Mouse (Mus musculus) forebrain, embryonic 14.5 days (tissue): Measurements from ENCODE around the gene Dnajb7. TPM values are rescaled to one million over a fixed set of nuclear protein-coding genes. Genes with fewer than 3 reads are reported as not detected.

ENCODE experiments used
- ATAC-seq: fragments of 200-750 bp; cut with Nextera tagmentation; 2 replicates; pipeline ENCODE4 v1.8.0; 2017; ENCODE audit warnings: mild to moderate bottlenecking, moderate library complexity
- DNase-seq: peaks from one replicate; pipeline ENCODE4 v3.0.0-alpha.2; 2015; ENCODE audit warnings: low spot score
- H3K27ac ChIP-seq: fragments of 300-500 bp; sonication (generic); 2 replicates; pipeline ENCODE4 v1.5.1; 2014; ENCODE audit warnings: low read depth, mild to moderate bottlenecking, control low read depth, low read length, moderate library complexity
- H3K27me3 ChIP-seq: fragments of 300-500 bp; sonication (generic); replicated peaks from 2 replicates; pipeline ENCODE4 v1.6.1; 2014; ENCODE audit warnings: low read length, control low read depth, mixed read lengths; ENCODE audit not compliant: control insufficient read depth, insufficient read depth
- H3K36me3 ChIP-seq: fragments of 300-500 bp; sonication (generic); 2 replicates; pipeline ENCODE4 v1.6.1; 2014; ENCODE audit warnings: low read length, control low read depth; ENCODE audit not compliant: control insufficient read depth, insufficient read depth
- H3K4me1 ChIP-seq: fragments of 300-500 bp; sonication (generic); 2 replicates; pipeline ENCODE4 v1.6.1; 2014; ENCODE audit warnings: antibody characterized with exemption, low read length, control low read depth; ENCODE audit not compliant: control insufficient read depth, insufficient read depth
- H3K4me2 ChIP-seq: fragments of 300-500 bp; sonication (generic); 2 replicates; pipeline ENCODE4 v1.6.1; 2014; ENCODE audit warnings: mild to moderate bottlenecking, control low read depth, low read length
- H3K4me3 ChIP-seq: fragments of 300-500 bp; sonication (generic); 2 replicates; pipeline ENCODE4 v1.5.1; 2014; ENCODE audit warnings: low read depth, low read length, control low read depth
- H3K9ac ChIP-seq: fragments of 300-500 bp; sonication (generic); 2 replicates; pipeline ENCODE4 v1.6.1; 2014; ENCODE audit warnings: mild to moderate bottlenecking, low read length, control low read depth, moderate library complexity
- H3K9me3 ChIP-seq: fragments of 300-500 bp; sonication (generic); replicated peaks from 2 replicates; pipeline ENCODE4 v1.6.1; 2016; ENCODE audit warnings: low read length, control low read depth, mixed read lengths; ENCODE audit not compliant: control insufficient read depth
- WGBS: fragments of 180-500 bp; shearing (Covaris S2); extraction: QIAGEN DNeasy Blood & Tissue Kit; methylation state at CpG from one replicate; pipeline ENCODE4 v1.1.7; 2014; 5-methylcytosine and 5-hydroxymethylcytosine counted together
- polyA plus RNA-seq: library from polyadenylated mRNA; unstranded; fragments of >200 nt; fragmentation: Nextera tagmentation; extraction: Ambion mirVana; gene quantifications from 2 replicates; pipeline ENCODE4 v1.2.1, GENCODE M21; 2014

Dnajb7 gene
- polyA plus RNA-seq, 1 experiment from 2014 or later, result 0.20 TPM

GRCm38 (mm10) chr15:81386327-81386726 lies 21.8 kb downstream of the Dnajb7 start:
- no peak overlapping the region for H3K9ac ChIP-seq
- no peaks in the 10 kb centered on the region for H3K4me1 ChIP-seq
- WGBS, result 98% methylated on average over 5 of the region's 5 CpGs
- DNase-seq (no peak), ATAC-seq (no peak)
- H3K36me3 ChIP-seq, result peaks cover 92% of the 10 kb centered on the region
- no peak overlapping the region for H3K4me2 ChIP-seq
- H3K27ac ChIP-seq, result no peak overlapping the region
- H3K27me3 ChIP-seq, result no peaks in the 10 kb centered on the region
- no peaks in the 10 kb centered on the region for H3K9me3 ChIP-seq
- H3K4me3 ChIP-seq, result no peak overlapping the region

DNA sequence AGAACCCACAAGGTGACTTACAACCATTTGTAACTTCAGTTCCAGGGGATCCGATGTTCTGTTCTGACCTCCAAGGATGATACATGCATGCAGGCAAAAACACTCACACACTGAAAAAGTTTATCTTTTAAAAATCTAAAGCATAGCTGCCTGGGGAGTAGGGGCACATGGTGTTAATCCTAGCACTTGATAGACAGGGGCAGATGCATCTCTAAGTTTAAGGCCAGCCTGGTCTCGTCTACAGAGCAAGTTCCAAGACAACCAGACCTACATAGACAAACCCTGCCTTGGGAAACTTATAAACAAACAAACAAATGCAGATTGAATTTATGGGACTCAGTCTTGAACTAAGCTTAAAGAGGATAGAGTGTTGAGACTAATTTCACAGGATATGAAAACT lies 29.3 kb downstream of the Dnajb7 start:
- no peak for DNase-seq
- H3K27ac ChIP-seq, result no peak overlapping the region
- no peak for ATAC-seq
- 92% methylated on average over 2 of the region's 2 CpGs for WGBS
- no peaks in the 10 kb centered on the region for H3K9me3 ChIP-seq
- no peak overlapping the region for H3K9ac ChIP-seq
- no peak overlapping the region for H3K4me2 ChIP-seq
- peaks cover 79% of the 10 kb centered on the region for H3K36me3 ChIP-seq
- no peaks in the 10 kb centered on the region for H3K27me3 ChIP-seq
- no peak overlapping the region for H3K4me3 ChIP-seq
- no peaks in the 10 kb centered on the region for H3K4me1 ChIP-seq

DNA sequence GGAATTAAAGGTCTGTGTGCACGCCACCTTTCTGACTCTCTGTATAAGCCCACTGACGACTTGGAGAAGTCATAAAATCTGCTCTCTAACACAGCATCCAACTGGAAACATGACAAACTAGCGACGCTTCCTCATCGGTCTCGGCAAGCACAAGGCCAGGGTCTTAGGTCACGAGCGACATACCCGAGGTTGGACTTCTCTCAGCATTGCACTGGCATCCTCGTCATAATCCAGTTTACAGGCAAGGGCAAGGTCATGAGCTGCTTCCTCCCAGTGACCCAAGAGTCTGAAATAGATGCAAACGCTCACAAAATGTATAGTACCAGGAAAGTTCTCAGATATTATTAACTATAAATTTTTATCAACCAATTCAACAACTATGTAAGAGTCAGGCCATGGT lies 33.5 kb downstream of the Dnajb7 start:
- 95% methylated on average over 11 of the region's 11 CpGs for WGBS
- ATAC-seq, result no peak
- Histone ChIP-seq H3K4me2 (no peak overlapping the region), H3K36me3 (peaks cover 82% of the 10 kb centered on the region), H3K4me3 (no peak overlapping the region), H3K27me3 (no peaks in the 10 kb centered on the region), H3K9me3 (no peaks in the 10 kb centered on the region), H3K27ac (no peak overlapping the region), H3K4me1 (no peaks in the 10 kb centered on the region), H3K9ac (no peak overlapping the region)
- no peak for DNase-seq

GRCm38 (mm10) chr15:81370356-81370755 lies 37.7 kb downstream of the Dnajb7 start:
- DNase-seq (no peak), ATAC-seq (no peak)
- Histone ChIP-seq H3K27me3 (no peaks in the 10 kb centered on the region), H3K36me3 (peaks cover 92% of the 10 kb centered on the region), H3K4me2 (no peak overlapping the region), H3K4me3 (no peak overlapping the region), H3K4me1 (no peaks in the 10 kb centered on the region), H3K9me3 (no peaks in the 10 kb centered on the region), H3K27ac (no peak overlapping the region), H3K9ac (no peak overlapping the region)
- WGBS, result 29% methylated on average over 1 of the region's 1 CpGs

DNA sequence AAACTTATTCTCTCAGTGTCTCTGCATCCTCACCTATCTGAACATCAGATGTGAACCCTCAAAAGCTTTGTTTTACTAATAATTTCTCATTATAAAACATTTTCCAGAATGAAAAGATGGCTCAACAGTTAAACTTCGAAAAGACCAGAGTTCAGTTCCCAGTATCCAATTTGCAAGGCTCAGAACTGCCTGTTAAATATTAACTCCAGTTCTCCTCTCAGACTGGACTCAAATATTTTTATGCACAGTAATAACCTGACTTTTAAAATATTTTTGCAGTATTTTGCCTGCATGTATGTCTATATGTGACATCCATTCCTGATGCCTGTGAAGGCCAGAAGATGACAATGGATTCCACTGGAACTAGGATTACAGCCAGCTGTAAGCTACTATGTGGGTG lies 39.5 kb downstream of the Dnajb7 start:
- Histone ChIP-seq H3K27ac (no peak overlapping the region), H3K9ac (no peak overlapping the region), H3K36me3 (peaks cover 92% of the 10 kb centered on the region), H3K27me3 (no peaks in the 10 kb centered on the region), H3K4me2 (no peak overlapping the region), H3K4me1 (no peaks in the 10 kb centered on the region), H3K4me3 (no peak overlapping the region), H3K9me3 (no peaks in the 10 kb centered on the region)
- ATAC-seq, result no peak
- WGBS, result 93% methylated on average over 1 of the region's 1 CpGs
- no peak for DNase-seq

GRCm38 (mm10) chr15:81366241-81366640 lies 41.9 kb downstream of the Dnajb7 start:
- no peaks in the 10 kb centered on the region for H3K4me1 ChIP-seq
- H3K4me3 ChIP-seq, result no peak overlapping the region
- H3K27me3 ChIP-seq, result no peaks in the 10 kb centered on the region
- no peak overlapping the region for H3K9ac ChIP-seq
- no peak for DNase-seq
- no peak overlapping the region for H3K4me2 ChIP-seq
- no peak overlapping the region for H3K27ac ChIP-seq
- peaks cover 77% of the 10 kb centered on the region for H3K36me3 ChIP-seq
- WGBS, result 82% methylated on average over 4 of the region's 4 CpGs
- H3K9me3 ChIP-seq, result no peaks in the 10 kb centered on the region
- ATAC-seq, result no peak

GRCm38 (mm10) chr15:81365246-81365645 lies 42.9 kb downstream of the Dnajb7 start:
- no peak overlapping the region for H3K9ac ChIP-seq
- no peak overlapping the region for H3K4me2 ChIP-seq
- no peaks in the 10 kb centered on the region for H3K9me3 ChIP-seq
- no peak overlapping the region for H3K4me3 ChIP-seq
- DNase-seq (no peak), ATAC-seq (no peak)
- no peak overlapping the region for H3K27ac ChIP-seq
- no peaks in the 10 kb centered on the region for H3K4me1 ChIP-seq
- H3K27me3 ChIP-seq, result no peaks in the 10 kb centered on the region
- 91% methylated on average over 8 of the region's 8 CpGs for WGBS
- peaks cover 69% of the 10 kb centered on the region for H3K36me3 ChIP-seq

DNA sequence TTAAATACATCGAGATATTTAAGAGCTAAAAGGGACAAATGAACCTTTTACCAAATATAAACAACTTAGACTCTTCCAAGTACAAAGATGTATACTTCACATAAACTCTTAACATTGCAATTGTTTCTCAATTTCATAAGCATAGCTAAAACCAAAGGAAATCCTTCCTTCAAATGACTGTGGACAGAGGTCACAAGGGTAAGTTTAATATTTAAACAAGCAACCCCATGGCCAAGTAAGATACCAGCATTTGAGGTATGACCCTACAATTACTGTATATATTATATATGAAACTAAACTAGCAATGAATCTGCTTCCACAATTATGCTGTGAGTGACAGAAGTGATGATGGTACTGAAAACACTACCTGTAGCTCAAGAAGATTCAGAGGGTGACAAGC lies 43.8 kb downstream of the Dnajb7 start:
- no peaks in the 10 kb centered on the region for H3K9me3 ChIP-seq
- H3K36me3 ChIP-seq, result peaks cover 59% of the 10 kb centered on the region
- no peak for ATAC-seq

GRCm38 (mm10) chr15:81362501-81362900 lies 45.6 kb downstream of the Dnajb7 start:
- DNase-seq (no peak), ATAC-seq (no peak)
- Histone ChIP-seq H3K4me1 (peaks cover 13% of the 10 kb centered on the region), H3K9me3 (no peaks in the 10 kb centered on the region), H3K27ac (no peak overlapping the region), H3K4me3 (no peak overlapping the region), H3K4me2 (no peak overlapping the region), H3K9ac (no peak overlapping the region), H3K36me3 (peaks cover 43% of the 10 kb centered on the region), H3K27me3 (no peaks in the 10 kb centered on the region)
- 91% methylated on average over 1 of the region's 1 CpGs for WGBS

More for the DNA sequence above, 43.8 kb downstream of the Dnajb7 start:
- no peak overlapping the region for H3K4me3 ChIP-seq
- 93% methylated on average over 1 of the region's 1 CpGs for WGBS
- peaks cover 8% of the 10 kb centered on the region for H3K4me1 ChIP-seq
- H3K4me2 ChIP-seq, result no peak overlapping the region
- H3K27ac ChIP-seq, result no peak overlapping the region
- DNase-seq, result no peak
- H3K9ac ChIP-seq, result no peak overlapping the region
- H3K27me3 ChIP-seq, result no peaks in the 10 kb centered on the region
